Mouse (Mus musculus): ENCODE data around the gene Rxfp4. TPM values are rescaled to one million over a fixed set of nuclear protein-coding genes. Genes with fewer than 3 reads are reported as not detected.

The Rxfp4 gene
- total RNA-seq (2015), result not detected in 2 replicates
- not detected in 2 replicates for total RNA-seq (2017)

DNA sequence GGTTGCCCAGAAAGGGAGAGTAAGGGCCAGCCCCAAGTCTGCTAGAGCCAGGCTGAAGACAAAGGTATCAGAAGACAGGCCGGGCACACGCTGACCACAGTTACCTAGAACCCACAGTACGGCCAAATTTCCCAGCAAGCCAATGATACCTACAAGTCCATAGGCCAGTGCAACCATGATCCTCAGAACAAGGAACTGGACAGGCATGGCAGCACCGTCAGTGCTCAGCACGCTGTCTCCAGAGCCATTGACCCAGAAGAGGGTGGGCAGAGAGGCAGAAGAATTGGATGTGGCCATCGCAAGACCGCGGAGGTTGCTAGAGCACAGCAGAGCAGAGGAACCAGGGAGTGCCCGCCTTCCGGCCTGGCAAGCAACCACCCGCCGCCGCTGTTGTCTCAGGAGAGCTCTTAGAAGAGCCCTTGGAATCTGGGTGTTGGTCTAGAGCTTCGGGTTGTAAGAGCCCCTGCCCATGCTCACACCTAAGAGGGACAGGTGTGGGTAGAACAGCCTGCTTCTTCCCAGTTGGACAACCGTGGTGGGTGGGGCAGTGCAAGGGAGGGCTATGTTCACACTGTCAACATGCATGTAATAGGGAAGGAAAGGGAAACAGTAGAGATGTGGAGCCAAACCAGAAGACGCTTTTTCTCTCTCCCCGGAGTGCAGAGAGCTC lies at the start of gene Rxfp4:
Gene Rxfp4 (minus strand): TSS at position 297 of the 670 bp plus-strand sequence.
- no peak for ATAC-seq (replicated peaks; ENCODE audit: poor library complexity)

- ATAC-seq (replicated peaks; ENCODE audit: poor library complexity), result no peak
These were observed 48.3 kb upstream of the Rxfp4 start for GRCm38 (mm10) chr3:88701222-88701621.

DNA sequence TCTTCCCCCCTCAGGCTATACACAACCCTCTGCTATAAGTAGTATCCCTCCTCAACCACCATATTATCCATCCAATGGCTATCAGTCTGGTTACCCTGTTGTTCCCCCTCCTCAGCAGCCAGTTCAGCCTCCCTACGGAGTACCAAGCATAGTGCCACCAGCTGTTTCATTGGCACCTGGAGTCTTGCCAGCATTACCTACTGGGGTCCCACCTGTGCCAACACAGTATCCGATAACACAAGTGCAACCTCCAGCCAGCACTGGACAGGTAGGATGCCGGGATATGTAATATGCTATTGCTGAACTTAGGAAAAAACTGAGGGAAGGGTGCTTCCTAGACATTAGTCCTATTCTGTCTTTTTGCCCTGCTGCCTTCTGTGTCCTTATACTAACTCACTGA lies 47.3 kb upstream of the Rxfp4 start:
- no peak for ATAC-seq (replicated peaks; ENCODE audit: poor library complexity)

- no peak for ATAC-seq (replicated peaks; ENCODE audit: poor library complexity)
These were observed 45.9 kb upstream of the Rxfp4 start for GRCm38 (mm10) chr3:88698834-88699233.

DNA sequence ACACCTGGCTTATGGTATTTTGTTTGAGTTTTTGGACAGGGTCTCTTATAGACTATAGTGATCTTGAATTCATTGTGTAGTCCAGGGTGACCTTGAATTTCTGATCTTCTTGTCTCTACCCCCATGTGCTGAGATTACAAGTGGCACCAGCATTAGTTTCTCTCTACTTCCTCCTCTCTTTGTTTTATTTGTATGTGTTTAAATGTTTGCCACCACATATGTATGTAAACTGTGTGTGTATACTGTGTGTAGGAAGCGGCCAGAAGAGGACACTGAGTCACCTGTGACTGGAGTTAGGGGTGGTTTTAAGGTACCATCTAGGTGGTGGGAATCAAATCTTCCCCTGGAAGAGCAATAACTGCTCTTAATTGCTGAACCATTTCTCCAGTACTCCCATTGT lies 45.1 kb upstream of the Rxfp4 start:
- ATAC-seq (replicated peaks; ENCODE audit: poor library complexity), result no peak

GRCm38 (mm10) chr3:88695545-88695944 lies 42.6 kb upstream of the Rxfp4 start:
- ATAC-seq (replicated peaks; ENCODE audit: poor library complexity), result no peak

DNA sequence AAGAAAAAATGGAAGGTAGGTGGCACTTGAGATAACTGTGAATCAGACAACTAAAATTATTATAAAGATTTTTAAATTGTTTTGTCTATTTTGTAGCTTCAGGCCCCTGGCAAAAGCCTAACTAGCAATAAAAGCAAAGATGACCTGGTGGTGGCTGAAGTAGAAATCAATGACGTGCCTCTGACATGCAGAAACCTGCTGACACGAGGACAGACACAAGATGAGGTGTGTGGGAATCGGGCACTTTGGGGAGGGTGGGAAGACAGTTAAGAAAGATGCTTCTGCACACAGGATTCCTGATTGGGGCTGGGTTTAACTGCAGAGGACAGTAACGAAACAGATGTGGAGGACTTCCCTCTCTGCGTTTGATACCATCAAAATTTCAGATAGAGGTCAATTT lies 36.1 kb upstream of the Rxfp4 start:
- ATAC-seq (replicated peaks; ENCODE audit: poor library complexity), result no peak

GRCm38 (mm10) chr3:88686734-88687611 lies 34.0 kb upstream of the Rxfp4 start:
- no peak for ATAC-seq (replicated peaks; ENCODE audit: poor library complexity)

DNA sequence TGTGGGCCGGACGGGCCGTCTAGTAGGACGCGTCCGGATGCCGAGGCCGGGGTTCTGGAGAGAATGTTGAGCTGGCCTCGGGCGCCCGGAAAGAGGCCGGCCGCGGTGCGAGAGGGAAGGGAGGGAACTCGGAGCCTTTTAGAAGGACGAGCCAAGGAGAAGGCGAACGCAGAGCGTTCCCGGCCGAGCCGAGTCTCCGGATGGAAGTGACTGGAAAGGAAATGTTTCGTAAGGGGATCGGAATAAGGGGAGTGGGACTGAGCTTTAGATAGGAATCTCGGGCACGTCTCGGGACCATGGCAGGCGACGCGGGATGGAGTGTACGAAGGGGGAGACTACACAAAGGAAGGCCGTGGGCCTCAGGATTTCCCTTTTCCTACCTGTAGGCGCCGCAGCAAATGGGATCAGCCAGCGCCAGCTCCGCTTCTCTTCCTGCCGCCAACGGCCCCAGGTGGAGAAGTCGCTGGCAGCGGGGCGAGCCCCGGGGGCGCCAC lies 33.1 kb upstream of the Rxfp4 start:
- peak; percentile 21 for ATAC-seq (replicated peaks; ENCODE audit: poor library complexity)

- ATAC-seq (replicated peaks; ENCODE audit: poor library complexity), result peak; percentile 97
These were observed 32.3 kb upstream of the Rxfp4 start, which contains the start of gene Khdc4 for GRCm38 (mm10) chr3:88684980-88685941. TSS of gene Khdc4 (plus strand) at chr3:88685803.

DNA sequence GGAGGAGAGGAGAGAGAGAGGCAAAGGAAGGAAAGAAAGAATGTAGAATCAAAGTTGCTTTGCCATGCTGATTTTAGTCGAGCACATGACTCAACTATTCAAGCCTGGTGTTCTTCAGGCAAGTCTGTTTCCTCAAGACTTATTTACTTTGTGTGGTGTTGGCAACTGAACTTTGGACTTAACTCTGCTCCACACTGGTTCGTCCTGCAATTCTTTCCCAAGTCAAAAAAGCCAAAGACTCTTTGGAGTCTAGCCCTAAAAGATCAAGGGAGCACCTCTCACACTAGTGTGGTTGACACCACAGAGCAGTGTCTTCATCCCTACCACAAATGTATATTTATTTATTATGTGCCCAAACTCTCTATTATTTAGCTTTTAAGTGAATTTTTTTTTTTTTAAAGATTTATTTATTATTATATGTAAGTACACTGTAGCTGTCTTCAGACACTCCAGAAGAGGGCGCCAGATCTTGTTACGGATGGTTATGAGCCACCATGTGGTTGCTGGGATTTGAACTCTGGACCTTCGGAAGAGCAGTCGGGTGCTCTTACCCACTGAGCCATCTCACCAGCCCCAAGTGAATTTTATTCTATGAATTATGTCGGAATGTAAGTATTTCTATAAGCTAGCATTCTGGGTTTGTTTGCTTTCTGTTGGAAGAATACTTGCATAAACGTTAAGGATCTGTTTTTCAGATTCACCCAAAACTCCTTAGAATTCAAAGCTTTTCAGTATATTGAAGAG lies 31.5 kb upstream of the Rxfp4 start:
- no peak for ATAC-seq (replicated peaks; ENCODE audit: poor library complexity)

- ATAC-seq (replicated peaks; ENCODE audit: poor library complexity), result no peak
These were observed 30.9 kb upstream of the Rxfp4 start for GRCm38 (mm10) chr3:88683814-88684213.

DNA sequence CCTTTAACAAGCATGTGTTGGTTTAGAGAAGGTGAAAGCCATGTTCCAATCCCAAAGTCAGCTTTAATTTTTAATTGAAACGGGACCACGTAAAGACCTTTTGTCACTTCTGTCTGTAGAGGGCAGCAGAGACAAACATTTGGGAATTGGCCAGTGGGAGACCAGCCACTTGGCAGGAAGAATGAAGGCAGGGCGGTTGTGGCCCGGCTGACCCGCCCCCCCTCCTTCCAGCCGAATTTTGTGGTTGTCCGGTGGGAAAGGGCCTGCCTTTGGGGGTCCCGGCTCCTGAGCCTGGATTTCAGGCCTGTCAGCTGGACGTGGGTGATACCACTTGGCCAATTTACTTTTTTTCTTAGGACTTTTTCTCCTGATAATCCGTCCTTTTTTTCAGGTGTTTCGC lies 24.5 kb upstream of the Rxfp4 start:
- ATAC-seq (replicated peaks; ENCODE audit: poor library complexity), result peak; percentile 98

- ATAC-seq (replicated peaks; ENCODE audit: poor library complexity), result peak; percentile 80
These were observed 11.2 kb upstream of the Rxfp4 start for GRCm38 (mm10) chr3:88664095-88664494.

GRCm38 (mm10) chr3:88659798-88660197 lies 6.9 kb upstream of the Rxfp4 start:
- ATAC-seq (replicated peaks; ENCODE audit: poor library complexity), result peak; percentile 50; the same call in 1 of the 2 replicates

DNA sequence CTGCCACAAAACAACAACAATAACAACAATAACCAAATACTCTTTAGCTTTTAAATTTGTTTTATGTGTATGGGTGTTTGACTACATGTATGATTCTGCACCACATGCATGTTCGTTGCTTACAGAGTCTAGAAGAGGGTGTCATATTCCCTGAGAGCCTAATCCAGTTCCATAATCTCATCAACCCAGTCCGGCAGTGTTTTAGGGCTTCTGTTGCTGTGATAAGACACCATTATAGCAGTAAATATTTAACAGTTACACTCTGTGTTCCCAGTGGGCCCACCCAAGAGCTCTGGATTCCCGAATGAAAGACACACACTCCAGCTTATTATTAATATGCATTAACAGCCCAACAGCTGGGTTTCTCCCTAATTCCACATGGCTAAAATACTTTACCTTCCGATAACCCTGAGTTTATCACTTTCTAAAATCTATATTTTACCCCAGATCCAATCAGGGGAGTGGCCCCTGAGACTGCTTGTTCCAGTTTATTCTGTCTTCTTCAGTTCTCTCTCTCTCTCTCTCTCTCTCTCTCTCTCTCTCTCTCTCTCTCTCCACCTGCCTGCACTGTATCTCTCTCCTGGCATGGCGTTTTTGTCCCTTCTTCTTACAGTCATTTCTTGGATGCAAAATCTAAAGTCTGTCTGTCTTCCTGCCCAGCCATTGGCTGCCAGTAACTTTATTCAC lies 5.6 kb upstream of the Rxfp4 start:
- no peak for ATAC-seq (replicated peaks; ENCODE audit: poor library complexity)

GRCm38 (mm10) chr3:88655619-88656018 lies 2.7 kb upstream of the Rxfp4 start:
- ATAC-seq (replicated peaks; ENCODE audit: poor library complexity), result no peak

DNA sequence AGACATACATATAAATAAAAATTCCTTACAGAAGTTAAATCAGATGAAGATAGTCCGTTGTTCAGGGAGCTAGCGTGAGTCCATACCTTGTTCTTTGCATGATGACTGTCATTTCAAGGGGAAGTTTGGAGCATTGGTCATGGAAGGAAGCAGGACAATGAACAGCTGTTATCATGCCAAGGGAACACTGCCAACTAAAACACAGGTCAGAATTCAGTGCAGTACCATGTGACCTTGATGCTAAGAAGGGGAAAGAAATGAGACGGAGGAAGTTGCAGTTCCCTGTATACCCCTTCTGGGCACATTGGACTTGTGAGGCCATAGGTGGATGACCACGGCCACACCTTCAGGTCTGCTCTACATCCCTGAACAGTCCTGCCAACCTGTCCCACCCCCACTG lies 1.7 kb upstream of the Rxfp4 start:
- no peak for ATAC-seq (replicated peaks; ENCODE audit: poor library complexity)
